Mouse (Mus musculus): ENCODE results near the gene Dennd1a. TPM values are rescaled to one million over a fixed set of nuclear protein-coding genes. Genes with fewer than 3 reads are reported as not detected.

The Dennd1a gene
- total and polyA plus RNA-seq, 2 experiments from 2014 or later: 16.7 to 52.1 TPM

DNA sequence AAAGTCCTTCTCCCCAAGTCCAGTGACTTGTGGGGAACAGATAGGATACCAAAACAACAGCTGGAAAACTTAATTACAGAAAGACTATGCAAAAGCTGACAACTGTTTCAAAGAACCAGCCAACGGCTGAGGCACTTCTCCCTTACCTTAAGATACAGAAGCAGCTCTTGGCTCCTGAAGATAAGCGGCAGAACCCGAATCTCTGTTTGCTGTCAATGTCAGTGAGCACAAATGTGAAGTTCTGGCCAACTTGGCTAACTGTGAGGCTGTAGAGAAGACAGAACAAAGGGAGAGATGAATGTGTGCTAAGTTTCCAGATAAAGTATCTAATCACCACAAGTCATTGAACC is 160.8 kb downstream of the Dennd1a start:
- H3K9ac ChIP-seq: no peak overlapping the region
- ATAC-seq: no peak
- H3K4me2 ChIP-seq (ENCODE audit: low read depth): no peak overlapping the region
- no peak overlapping the region for H3K4me3 ChIP-seq (ENCODE audit: low read depth, low read length)
- no peaks in the 10 kb centered on the region for H3K27me3 ChIP-seq (ENCODE audit: insufficient read depth, low read length)
- no peak for TF ChIP-seq CTCF (IDR thresholded peaks at IDR 0.05; ENCODE audit: low read depth)
- H3K9me3 ChIP-seq (ENCODE audit: low read length): no peaks in the 10 kb centered on the region
- 38% methylated on average over 3 of the region's 3 CpGs for WGBS
- DNase-seq: no peak
- H3K36me3 ChIP-seq (ENCODE audit: insufficient read depth): 0 out of 2 replicates have a peak, but pooled peaks cover 4% of the 10 kb centered on the region
- no peak overlapping the region for H3K27ac ChIP-seq (ENCODE audit: low read depth, low read length)
- H3K4me1 ChIP-seq (ENCODE audit: insufficient read depth): no peaks in the 10 kb centered on the region

DNA sequence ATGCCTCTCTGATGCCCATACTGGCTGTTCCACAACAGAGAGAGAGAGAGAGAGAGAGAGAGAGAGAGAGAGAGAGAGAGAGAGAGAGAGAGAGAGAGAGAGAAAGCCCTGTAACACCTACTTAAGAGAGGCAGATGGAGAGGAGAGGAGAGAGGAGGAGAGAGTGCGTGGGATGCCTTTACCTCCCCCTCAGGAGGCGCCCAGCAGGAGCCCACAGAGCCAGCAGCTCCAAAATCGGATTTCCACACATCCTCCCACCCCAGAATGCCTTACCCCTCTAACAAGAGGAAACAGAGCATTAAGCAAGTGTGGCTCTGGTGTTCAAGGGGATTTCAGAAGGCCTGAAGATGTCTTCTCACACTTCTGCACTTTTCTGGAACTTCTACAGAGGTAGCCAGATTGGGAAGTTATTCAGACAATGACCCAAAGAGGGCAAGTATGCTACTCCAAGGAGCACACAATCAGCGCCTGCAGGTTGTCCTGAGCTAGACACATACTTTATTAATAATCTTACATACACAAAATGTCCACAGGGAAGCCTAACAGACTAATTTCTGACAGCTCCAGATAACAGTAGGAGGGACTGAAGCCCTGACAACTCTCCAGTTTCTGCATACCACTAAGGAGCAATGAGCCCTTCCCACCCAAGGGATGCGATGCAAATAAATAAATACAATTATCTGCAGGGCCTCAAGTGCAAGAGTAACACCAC is 161.4 kb downstream of the Dennd1a start:
- ATAC-seq: no peak
- no peaks in the 10 kb centered on the region for H3K9me3 ChIP-seq (ENCODE audit: low read length)
- 65% methylated on average over 5 of the region's 5 CpGs for WGBS

GRCm38 (mm10) chr2:38124727-38125126 is 162.5 kb downstream of the Dennd1a start:
- Histone ChIP-seq H3K4me1 (ENCODE audit: insufficient read depth) (no peaks in the 10 kb centered on the region), H3K27ac (ENCODE audit: low read depth, low read length) (no peak overlapping the region), H3K27me3 (ENCODE audit: insufficient read depth, low read length) (no peaks in the 10 kb centered on the region), H3K4me2 (ENCODE audit: low read depth) (no peak overlapping the region), H3K9ac (no peak overlapping the region), H3K4me3 (ENCODE audit: low read depth, low read length) (no peak overlapping the region), H3K9me3 (ENCODE audit: low read length) (no peaks in the 10 kb centered on the region), H3K36me3 (ENCODE audit: insufficient read depth) (0 out of 2 replicates have a peak, but pooled peaks cover 4% of the 10 kb centered on the region)
- 92% methylated on average over 1 of the region's 1 CpGs for WGBS
- no peak for TF ChIP-seq CTCF (IDR thresholded peaks at IDR 0.05; ENCODE audit: low read depth)
- DNase-seq: no peak
- no peak for ATAC-seq

More for the DNA sequence above, 161.4 kb downstream of the Dennd1a start:
- H3K27me3 ChIP-seq (ENCODE audit: insufficient read depth, low read length): no peaks in the 10 kb centered on the region
- no peak overlapping the region for H3K27ac ChIP-seq (ENCODE audit: low read depth, low read length)
- H3K36me3 ChIP-seq (ENCODE audit: insufficient read depth): 0 out of 2 replicates have a peak, but pooled peaks cover 4% of the 10 kb centered on the region
- H3K4me1 ChIP-seq (ENCODE audit: insufficient read depth): no peaks in the 10 kb centered on the region
- DNase-seq: no peak
- TF ChIP-seq CTCF (IDR thresholded peaks at IDR 0.05; ENCODE audit: low read depth): no peak
- H3K4me2 ChIP-seq (ENCODE audit: low read depth): no peak overlapping the region
- H3K4me3 ChIP-seq (ENCODE audit: low read depth, low read length): no peak overlapping the region
- no peak overlapping the region for H3K9ac ChIP-seq

GRCm38 (mm10) chr2:38115000-38115399 is 172.2 kb downstream of the Dennd1a start:
- DNase-seq: no peak
- Histone ChIP-seq H3K9ac (no peak overlapping the region), H3K9me3 (ENCODE audit: low read length) (no peaks in the 10 kb centered on the region), H3K27me3 (ENCODE audit: insufficient read depth, low read length) (no peaks in the 10 kb centered on the region), H3K27ac (ENCODE audit: low read depth, low read length) (no peak overlapping the region), H3K4me3 (ENCODE audit: low read depth, low read length) (no peak overlapping the region), H3K4me1 (ENCODE audit: insufficient read depth) (no peaks in the 10 kb centered on the region), H3K4me2 (ENCODE audit: low read depth) (no peak overlapping the region), H3K36me3 (ENCODE audit: insufficient read depth) (no peaks in the 10 kb centered on the region)
- ATAC-seq: no peak
- no peak for TF ChIP-seq CTCF (IDR thresholded peaks at IDR 0.05; ENCODE audit: low read depth)
- WGBS: 59% methylated on average over 2 of the region's 2 CpGs

GRCm38 (mm10) chr2:38111655-38112351 is 175.4 kb downstream of the Dennd1a start:
- H3K9ac ChIP-seq: no peak overlapping the region
- WGBS: 17% methylated on average over 5 of the region's 5 CpGs

GRCm38 (mm10) chr2:38108586-38108985 is 178.6 kb downstream of the Dennd1a start:
- no peak overlapping the region for H3K4me2 ChIP-seq (ENCODE audit: low read depth)
- H3K9ac ChIP-seq: no peak overlapping the region
- no peaks in the 10 kb centered on the region for H3K27me3 ChIP-seq (ENCODE audit: insufficient read depth, low read length)
- H3K9me3 ChIP-seq (ENCODE audit: low read length): no peaks in the 10 kb centered on the region
- DNase-seq (no peak), ATAC-seq (no peak)
- no peaks in the 10 kb centered on the region for H3K36me3 ChIP-seq (ENCODE audit: insufficient read depth)
- H3K4me3 ChIP-seq (ENCODE audit: low read depth, low read length): no peak overlapping the region
- H3K4me1 ChIP-seq (ENCODE audit: insufficient read depth): no peaks in the 10 kb centered on the region
- WGBS: 52% methylated on average over 2 of the region's 2 CpGs
- no peak for TF ChIP-seq CTCF (IDR thresholded peaks at IDR 0.05; ENCODE audit: low read depth)
- H3K27ac ChIP-seq (ENCODE audit: low read depth, low read length): no peak overlapping the region

More at GRCm38 (mm10) chr2:38111655-38112351, 175.4 kb downstream of the Dennd1a start:
- Histone ChIP-seq H3K27ac (ENCODE audit: low read depth, low read length) (no peak overlapping the region), H3K9me3 (ENCODE audit: low read length) (no peaks in the 10 kb centered on the region), H3K4me3 (ENCODE audit: low read depth, low read length) (no peak overlapping the region), H3K36me3 (ENCODE audit: insufficient read depth) (no peaks in the 10 kb centered on the region), H3K27me3 (ENCODE audit: insufficient read depth, low read length) (no peaks in the 10 kb centered on the region), H3K4me1 (ENCODE audit: insufficient read depth) (no peaks in the 10 kb centered on the region), H3K4me2 (ENCODE audit: low read depth) (no peak overlapping the region)
- ATAC-seq: peak; percentile 81
- TF ChIP-seq CTCF (IDR thresholded peaks at IDR 0.05; ENCODE audit: low read depth): peak; percentile 32; the same call in 1 of the 2 replicates
- peak; percentile 59 for DNase-seq

DNA sequence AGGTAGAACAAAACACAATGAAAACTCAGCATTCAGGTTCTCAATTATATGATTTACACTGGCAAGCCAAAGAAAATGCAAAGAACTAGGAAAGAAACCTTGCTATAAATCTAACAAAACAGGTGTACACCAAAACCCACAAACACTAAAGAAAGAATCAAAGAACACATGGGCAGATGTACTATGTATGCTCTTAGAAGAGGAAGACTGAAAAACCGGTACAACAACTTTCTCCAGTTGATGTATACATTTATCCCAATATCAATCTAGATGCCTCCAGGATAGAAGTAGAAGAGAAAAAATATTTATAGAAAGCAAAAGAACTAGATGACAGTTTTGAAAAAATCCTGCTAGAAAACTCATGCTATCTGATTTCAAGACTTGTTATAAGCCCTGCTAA is 184.5 kb downstream of the Dennd1a start:
- H3K36me3 ChIP-seq (ENCODE audit: insufficient read depth): no peaks in the 10 kb centered on the region
- H3K9me3 ChIP-seq (ENCODE audit: low read length): no peaks in the 10 kb centered on the region
- H3K4me1 ChIP-seq (ENCODE audit: insufficient read depth): no peaks in the 10 kb centered on the region
- no peaks in the 10 kb centered on the region for H3K27me3 ChIP-seq (ENCODE audit: insufficient read depth, low read length)
- no peak overlapping the region for H3K27ac ChIP-seq (ENCODE audit: low read depth, low read length)
- H3K9ac ChIP-seq: no peak overlapping the region
- H3K4me2 ChIP-seq (ENCODE audit: low read depth): no peak overlapping the region
- no peak for TF ChIP-seq CTCF (IDR thresholded peaks at IDR 0.05; ENCODE audit: low read depth)
- H3K4me3 ChIP-seq (ENCODE audit: low read depth, low read length): no peak overlapping the region
- 86% methylated on average over 1 of the region's 1 CpGs for WGBS
- DNase-seq: no peak
- no peak for ATAC-seq

Data from forebrain, postnatal 0 days (tissue).